Mouse (Mus musculus) megakaryocyte, embryonic 14.5 days (primary cell): ENCODE measurements around the gene Pced1a.

Experiments used
- FLI1 ChIP-seq: IDR thresholded peaks from 2 replicates; pipeline ENCODE4 v1.6.1; 2012; ENCODE audit warnings: low read length, inconsistent platforms, mixed read lengths
- GATA1 ChIP-seq: IDR thresholded peaks from 3 replicates; pipeline ENCODE4 v1.6.1; 2012; ENCODE audit warnings: mixed read lengths, low read length, inconsistent platforms, borderline replicate concordance

GRCm38 (mm10) chr2:130424126-130424853 lies at the start of gene Pced1a, which contains the start of gene Vps16:
- no peak for TF ChIP-seq GATA1
- TF ChIP-seq FLI1, result peak; percentile 22; the same call in 1 of the 2 replicates
